Mouse (Mus musculus) brown adipose tissue, adult 24 weeks (tissue): Measurements from ENCODE around the gene Eml5. TPM values are rescaled to one million over a fixed set of nuclear protein-coding genes. Genes with fewer than 3 reads are reported as not detected.

Experiments
- polyA plus RNA-seq: library from polyadenylated mRNA; stranded (reverse); fragments of >200 nt; gene quantifications from 2 replicates; pipeline ENCODE4 v1.2.4, GENCODE M21; 2012; ENCODE audit not compliant: missing spikeins, insufficient read depth, insufficient read length

Gene Eml5
- polyA plus RNA-seq, 1 experiment: 9.0 TPM

Other genes with a start within 250 kb of the Eml5 start
- gene Ptpn21, start 164.1 kb downstream of the Eml5 start, polyA plus RNA-seq: 7.5 and 8.6 TPM in 2 replicates
- 70.6 and 77.7 TPM in 2 replicates for gene Zc3h14, start 154.5 kb downstream of the Eml5 start, polyA plus RNA-seq
- 8.0 and 18.8 TPM in 2 replicates for gene Ttc8, start 19.1 kb upstream of the Eml5 start, polyA plus RNA-seq